Mouse (Mus musculus) ovary, postnatal 14 days (tissue): ENCODE results near the gene Pde4c.
A peak's percentile ranks its signal among the peaks of the same experiment; 100 is the strongest.

Source experiments
- DNase-seq: peaks from one replicate; pipeline ENCODE4 v3.0.0; 2022; ENCODE audit warnings: low spot score

The Pde4c gene

GRCm38 (mm10) chr8:70723486-70724210 lies at the start of gene Pde4c:
Gene Pde4c (plus strand): TSS chr8:70723720.
- no peak for DNase-seq

- no peak for DNase-seq
These were observed 49.4 kb upstream of the Pde4c start for GRCm38 (mm10) chr8:70674109-70674508.

DNA sequence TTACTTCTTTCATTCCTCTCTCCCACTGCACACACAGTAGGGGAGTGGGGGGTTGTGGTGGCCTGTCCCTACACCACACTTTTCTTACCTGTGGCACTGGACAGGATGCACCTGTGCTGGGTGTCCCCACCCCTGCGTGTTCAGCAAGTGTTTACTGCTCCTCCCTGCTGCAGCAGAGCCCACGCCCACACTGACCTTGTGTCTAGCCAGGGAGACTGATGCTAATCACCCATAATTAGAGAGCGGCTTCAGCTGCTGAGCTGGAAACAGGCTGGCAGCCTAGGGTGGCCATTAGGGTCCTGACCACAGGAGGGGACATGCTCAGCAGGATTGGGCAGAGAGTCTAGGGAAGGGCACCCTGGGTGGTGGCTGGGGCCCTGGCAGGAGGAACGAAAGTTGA lies 48.8 kb upstream of the Pde4c start:
- no peak for DNase-seq

- DNase-seq, result no peak
These were observed 48.2 kb upstream of the Pde4c start for GRCm38 (mm10) chr8:70675336-70675735.

DNA sequence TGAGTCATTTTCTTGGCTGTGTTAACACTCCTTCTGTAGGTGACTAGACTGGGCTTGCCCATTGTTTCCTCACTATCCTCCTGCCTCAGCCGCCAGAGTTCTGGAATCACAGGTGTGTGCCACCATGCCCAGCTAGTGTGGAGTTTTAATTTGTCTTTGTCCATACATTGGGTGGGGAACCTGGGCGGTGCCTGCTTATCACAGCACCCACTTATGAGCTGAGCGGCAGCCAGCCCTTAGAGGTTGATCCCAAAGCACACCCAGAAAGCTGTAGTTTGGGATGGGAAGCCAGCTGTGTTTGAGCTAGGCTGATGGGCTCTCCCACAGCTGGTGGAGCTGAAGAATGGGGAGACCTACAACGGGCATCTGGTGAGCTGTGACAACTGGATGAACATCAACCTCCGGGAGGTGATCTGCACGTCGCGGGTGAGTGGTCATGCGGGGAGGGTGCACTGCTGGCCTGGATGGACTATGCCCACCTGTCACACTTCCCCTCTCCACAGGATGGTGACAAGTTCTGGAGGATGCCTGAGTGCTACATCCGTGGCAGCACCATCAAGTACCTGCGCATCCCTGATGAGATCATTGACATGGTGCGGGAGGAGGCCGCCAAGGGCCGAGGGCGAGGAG lies 46.0 kb upstream of the Pde4c start:
- no peak for DNase-seq

DNA sequence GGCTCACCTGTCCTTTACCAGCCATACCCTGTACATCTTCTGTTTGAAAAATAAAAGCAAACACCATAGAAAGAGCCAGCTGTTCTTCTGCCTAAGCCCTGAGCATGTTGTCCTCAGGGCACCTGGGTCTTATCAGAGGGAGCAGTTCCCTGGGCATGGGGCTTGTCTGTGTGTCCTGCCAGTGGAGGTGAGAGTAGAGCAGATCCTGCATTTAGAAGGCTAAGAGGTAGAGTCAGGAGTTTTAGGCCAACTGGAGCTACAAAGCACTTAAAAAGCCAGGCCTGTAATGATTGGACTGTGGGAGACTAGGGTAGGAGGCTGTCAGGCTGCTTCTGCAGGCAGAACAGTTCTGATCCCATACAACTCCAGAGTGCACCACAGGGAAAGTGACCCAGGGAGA lies 44.8 kb upstream of the Pde4c start:
- no peak for DNase-seq

DNA sequence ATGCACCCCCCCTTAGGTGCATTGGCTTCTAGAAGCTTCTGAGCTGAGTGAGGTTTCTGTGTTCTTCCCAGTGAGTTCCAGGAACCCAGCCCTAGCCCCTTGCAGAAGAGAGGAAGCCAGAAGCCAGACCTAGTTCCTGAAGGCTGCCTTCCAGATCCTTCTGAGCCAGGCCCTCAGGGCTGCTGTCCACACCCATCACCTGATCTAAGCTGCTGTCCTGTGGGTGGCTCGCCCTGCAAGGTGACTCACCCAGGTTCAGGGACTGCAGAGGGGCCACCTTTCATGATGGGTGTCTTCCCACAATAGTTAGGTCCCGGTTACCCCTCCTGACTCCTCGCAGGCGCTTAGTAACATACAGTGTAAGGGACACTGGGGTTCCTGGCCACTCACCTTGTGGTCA lies 44.1 kb upstream of the Pde4c start:
- DNase-seq, result no peak

DNA sequence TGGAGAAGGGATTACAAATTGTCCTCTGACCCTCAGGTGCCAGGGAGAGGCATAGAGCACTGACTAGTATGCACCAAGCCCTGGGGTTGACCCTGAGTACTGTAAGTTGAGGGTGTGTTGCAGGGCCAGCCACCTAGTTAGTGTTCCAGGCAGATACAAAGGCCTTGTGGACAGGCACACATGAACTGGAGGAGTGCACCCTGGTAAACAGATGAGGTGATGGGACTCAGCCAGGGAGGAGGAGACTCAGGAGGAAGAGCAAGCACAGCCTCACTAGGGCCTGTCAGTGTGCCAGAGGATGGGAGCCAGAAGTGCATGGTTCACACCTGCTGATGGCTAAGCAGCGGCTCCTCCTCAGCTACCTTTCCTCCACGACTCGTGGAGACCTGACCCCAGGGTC lies 43.5 kb upstream of the Pde4c start:
- no peak for DNase-seq

DNA sequence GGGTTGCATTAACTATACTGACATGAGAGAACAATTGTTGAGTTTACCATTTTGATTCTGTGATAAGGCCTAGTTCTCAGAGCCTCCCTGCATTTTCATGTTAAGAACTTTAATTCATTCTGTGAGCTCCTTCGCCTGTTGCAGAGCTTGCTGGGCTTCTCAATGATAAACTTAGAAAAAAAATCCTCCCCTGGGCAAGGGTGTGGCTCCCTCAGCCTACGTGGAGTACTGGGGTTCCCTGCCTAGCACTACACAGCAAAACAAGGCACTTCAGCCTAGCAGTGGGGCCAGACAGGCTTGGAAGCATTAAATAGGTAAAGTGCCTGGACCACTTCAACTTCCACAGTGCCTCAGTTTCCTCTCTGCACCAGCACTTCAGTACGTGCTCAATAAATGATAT lies 42.1 kb upstream of the Pde4c start:
- DNase-seq, result no peak

- DNase-seq, result no peak
These were observed 41.3 kb upstream of the Pde4c start for GRCm38 (mm10) chr8:70682193-70682592.

- no peak for DNase-seq
These were observed 40.8 kb upstream of the Pde4c start for GRCm38 (mm10) chr8:70682692-70683091.

- no peak for DNase-seq
These were observed 39.2 kb upstream of the Pde4c start for GRCm38 (mm10) chr8:70684291-70684690.

DNA sequence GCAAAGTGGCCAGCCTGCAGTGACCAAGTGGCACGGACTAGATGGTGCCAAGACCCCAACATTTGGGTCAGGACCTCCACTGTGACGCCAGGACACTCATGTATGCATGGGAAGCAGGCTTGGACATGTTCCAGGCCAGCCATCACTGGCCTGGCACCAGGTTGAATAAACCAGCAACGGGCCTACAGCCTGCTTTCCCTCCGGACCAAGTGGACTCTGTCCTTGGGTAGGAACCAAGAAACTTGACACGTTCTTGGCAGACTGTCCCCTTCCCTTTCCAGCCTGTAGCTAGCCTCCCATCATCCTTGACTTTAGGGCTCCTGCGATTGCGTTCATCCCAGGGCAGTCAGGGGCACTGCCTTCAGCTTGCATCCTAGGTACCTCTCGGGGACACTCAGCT lies 35.9 kb upstream of the Pde4c start:
- peak; percentile 71 for DNase-seq

- DNase-seq, result no peak
These were observed 35.4 kb upstream of the Pde4c start for GRCm38 (mm10) chr8:70688136-70688535.

DNA sequence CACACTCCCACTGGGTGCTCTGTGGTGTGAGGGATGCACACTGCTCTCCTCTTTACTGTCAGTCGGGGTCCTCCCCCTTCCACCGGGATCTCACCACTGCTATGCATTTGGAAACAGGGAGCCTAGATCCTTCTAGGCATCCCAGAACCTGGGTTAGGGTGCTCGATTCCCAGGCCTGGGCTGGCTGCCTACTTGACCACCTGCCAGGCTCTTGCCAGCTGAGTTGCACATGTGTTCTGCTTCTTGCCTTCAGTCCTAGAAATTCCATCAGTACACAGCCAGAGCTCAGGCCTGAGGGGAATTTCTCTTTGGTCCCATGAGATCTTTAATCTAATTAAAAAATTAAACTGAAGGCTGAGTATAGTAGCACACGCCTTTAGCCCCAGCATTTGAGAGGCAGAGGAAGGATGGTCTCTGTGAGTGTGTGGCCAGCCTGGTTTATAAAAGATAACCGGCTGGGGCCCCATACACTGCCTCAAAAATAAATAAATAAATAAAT lies 33.6 kb upstream of the Pde4c start:
- DNase-seq, result no peak

GRCm38 (mm10) chr8:70691230-70691629 lies 32.3 kb upstream of the Pde4c start:
- no peak for DNase-seq

DNA sequence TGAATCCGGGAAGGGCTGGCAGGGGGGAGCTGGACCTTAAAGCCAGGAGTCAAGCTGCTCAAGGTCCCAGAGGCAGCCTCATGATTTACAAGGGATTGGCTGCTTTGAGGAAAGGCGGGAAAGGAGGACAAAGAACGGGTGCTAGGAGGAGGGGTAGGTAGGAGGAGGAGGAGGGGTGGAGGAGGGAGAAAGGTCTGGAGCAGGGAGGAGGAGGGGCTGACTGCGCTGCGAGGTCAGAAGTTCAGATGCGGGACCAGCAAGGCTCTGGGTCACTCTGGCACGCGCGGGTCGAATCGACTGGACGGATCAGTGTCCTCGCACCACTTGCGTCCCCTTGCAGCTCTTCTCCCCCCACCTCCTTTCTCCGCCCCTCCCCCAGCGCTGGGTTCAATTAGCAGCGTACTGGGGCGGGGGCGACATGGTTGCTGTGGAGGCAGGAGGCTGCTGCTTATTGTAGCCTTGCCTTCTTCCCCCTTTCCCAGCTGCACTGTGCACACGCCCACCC lies 31.7 kb upstream of the Pde4c start:
- no peak for DNase-seq

GRCm38 (mm10) chr8:70693636-70694035 lies 29.9 kb upstream of the Pde4c start:
- no peak for DNase-seq

DNA sequence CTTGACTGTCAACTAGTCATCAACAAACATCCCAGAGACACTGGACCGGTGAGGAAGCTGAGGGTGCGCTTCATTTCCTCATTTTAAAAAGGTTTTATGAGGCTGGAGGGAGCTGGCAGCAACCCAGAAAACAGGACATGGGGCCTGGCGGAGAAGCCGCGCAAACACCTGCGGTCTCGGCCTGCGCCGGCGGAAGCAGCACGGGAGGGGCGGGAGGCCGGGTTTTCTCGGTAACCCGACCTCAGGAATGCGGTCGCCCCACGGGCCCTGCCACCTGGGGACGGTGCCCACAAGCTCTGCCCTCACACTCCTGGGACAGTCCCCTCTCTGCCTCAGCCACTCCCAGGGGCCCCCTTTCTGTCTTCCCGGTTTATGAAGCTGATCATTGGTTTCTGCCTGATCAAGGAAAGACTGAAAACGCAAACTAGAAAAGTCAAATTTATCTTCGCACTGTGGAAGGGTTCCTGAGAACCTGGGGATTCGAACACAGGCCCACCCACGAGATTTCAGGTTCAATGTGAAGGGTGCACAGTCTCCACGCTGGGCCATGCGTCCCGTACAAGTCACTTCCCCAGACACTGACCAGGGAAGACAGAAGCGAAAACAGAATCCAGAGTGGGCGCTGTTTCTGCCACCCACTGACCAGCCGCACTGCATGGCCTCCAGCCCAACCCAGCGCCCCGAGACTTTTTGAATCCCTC lies 28.1 kb upstream of the Pde4c start:
- no peak for DNase-seq

GRCm38 (mm10) chr8:70696019-70696885 lies 27.3 kb upstream of the Pde4c start:
- DNase-seq, result peak; percentile 70

GRCm38 (mm10) chr8:70696946-70697345 lies 26.6 kb upstream of the Pde4c start:
- no peak for DNase-seq
